Mouse (Mus musculus): ENCODE data around the gene Rsu1.

The Rsu1 gene

GRCm38 (mm10) chr2:13168743-13169142 lies 102.5 kb downstream of the Rsu1 start:
- peak; percentile 49 for DNase-seq (ENCODE audit: low read depth)

DNA sequence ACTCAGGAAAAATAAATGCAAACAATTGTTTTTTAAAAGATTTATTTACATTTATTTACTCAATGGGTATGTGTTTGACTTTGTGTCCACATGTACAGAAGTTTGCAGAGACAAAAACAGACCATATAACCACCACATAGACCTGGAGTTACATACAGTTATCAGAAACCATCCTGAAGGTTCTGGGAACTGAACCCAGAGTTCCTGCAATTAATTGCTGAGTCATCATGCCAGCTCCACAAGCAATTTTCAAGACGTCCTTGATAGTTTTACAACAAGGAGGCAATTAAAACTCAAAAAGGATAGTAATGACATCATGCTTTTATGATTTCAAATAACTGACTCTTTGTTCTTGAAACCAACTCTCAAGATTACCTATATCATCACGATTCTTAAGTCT lies 109.5 kb downstream of the Rsu1 start:
- DNase-seq (ENCODE audit: low read depth), result no peak

- DNase-seq (ENCODE audit: low read depth), result no peak
Observed at GRCm38 (mm10) chr2:13145245-13145644, 126.0 kb downstream of the Rsu1 start.

- DNase-seq (ENCODE audit: low read depth), result no peak
Observed at GRCm38 (mm10) chr2:13134890-13135289, 136.3 kb downstream of the Rsu1 start.

DNA sequence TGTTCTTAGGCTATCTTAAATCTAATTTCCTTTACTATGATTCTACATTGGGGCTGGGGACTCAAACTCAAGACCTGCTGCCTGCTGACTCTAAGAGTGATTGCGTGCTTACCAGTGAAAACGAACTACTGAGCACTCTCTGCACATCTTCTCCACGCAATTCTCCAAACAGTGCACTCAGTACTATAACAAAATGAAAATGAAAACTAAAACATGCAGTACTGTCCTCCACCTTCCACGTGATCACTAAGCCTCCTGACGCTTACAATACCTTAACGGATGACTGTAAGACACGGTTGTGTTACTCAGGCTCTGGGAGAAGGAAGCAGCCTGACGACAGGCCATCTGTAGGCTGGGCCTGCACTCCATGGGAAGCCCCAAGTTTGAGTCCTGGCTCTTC lies 138.4 kb downstream of the Rsu1 start:
- no peak for DNase-seq (ENCODE audit: low read depth)

- DNase-seq (ENCODE audit: low read depth), result no peak
Observed at GRCm38 (mm10) chr2:13132406-13132805, 138.8 kb downstream of the Rsu1 start.

- no peak for DNase-seq (ENCODE audit: low read depth)
Observed at GRCm38 (mm10) chr2:13129859-13130258, 141.4 kb downstream of the Rsu1 start.

DNA sequence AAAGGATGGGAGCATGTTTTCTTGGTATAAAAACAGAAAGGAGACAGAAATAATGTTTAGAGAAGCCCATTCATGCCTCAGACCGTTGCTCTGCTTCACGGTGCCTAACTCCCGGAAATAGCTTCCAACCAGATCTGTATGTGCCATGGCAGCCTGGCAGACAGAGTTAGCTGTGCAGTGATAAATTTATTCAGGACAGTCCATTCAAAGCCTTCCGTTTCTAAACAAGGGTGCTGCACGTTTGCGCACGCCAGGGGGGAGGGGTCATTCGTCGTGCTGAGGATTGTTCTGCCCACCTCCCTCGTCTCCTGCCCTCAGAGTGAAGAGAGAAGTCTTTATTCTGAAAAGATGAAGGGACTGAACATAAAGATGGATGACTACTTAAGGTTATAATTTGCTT lies 141.9 kb downstream of the Rsu1 start:
- no peak for DNase-seq (ENCODE audit: low read depth)

- no peak for DNase-seq (ENCODE audit: low read depth)
Observed at GRCm38 (mm10) chr2:13120461-13120860, 150.8 kb downstream of the Rsu1 start.

DNA sequence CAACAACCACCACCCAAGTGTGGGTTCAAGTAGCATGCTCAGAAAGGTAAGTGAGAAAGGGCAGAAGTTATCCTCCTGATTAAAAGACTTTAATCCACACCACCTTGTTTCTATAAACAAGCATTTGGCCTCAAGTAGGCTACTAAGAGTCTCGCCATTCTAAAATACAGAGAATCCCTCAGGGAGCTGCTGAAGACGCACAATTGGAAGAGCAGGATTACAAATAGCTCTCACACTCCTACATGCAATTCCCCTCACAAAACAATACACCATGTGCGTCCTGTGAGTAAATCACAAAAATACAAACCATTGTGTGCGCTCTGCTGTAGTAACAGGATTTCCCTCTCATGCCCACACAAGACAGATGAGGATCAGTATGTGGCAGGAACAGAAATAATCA lies 153.3 kb downstream of the Rsu1 start:
- DNase-seq (ENCODE audit: low read depth), result no peak

GRCm38 (mm10) chr2:13106531-13106930 lies 164.7 kb downstream of the Rsu1 start:
- DNase-seq (ENCODE audit: low read depth), result no peak

DNA sequence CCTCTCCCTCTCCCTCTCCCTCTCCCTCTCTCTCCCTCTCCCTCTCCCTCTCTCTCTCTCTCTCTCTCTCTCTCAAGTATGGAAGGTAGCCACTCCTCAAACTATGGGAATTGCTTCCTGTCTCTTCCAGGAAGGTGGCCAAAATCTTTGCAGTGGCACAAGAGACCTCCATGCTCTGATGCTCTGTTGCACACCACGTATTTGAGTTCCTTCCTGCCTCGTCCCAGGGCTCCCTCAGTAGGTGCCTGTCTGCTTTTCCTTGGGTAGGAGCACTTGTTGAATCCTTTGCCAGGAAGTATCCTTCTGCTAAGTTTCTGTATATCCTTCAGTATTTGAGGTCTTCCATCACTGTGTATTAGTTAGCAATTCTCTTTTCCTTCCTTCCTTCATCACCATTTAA lies 166.8 kb downstream of the Rsu1 start:
- no peak for DNase-seq (ENCODE audit: low read depth)

- no peak for DNase-seq (ENCODE audit: low read depth)
Observed at GRCm38 (mm10) chr2:13103797-13104200, 167.4 kb downstream of the Rsu1 start.

DNA sequence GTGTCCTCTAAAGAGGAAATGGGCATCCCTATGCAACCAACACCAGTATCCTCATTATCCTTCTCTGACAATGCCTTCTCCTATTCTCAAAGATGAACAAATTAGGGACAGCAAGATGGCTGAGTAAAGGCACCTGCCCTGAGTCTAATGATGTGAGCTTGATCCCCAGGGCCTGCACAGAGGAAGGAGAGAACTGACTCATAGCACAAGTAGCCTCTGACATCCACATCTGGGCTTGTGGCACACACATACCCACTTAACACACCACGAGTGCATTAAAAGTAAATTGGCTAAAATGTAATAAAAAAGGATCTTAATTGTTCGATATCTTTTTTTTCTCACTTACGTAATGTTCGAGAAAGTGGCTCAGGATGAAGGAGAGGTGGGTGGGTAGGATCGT lies 177.2 kb downstream of the Rsu1 start:
- DNase-seq (ENCODE audit: low read depth), result no peak

- no peak for DNase-seq (ENCODE audit: low read depth)
Observed at GRCm38 (mm10) chr2:13093570-13093969, 177.6 kb downstream of the Rsu1 start.

- no peak for DNase-seq (ENCODE audit: low read depth)
Observed at GRCm38 (mm10) chr2:13091399-13092015, 179.7 kb downstream of the Rsu1 start.

DNA sequence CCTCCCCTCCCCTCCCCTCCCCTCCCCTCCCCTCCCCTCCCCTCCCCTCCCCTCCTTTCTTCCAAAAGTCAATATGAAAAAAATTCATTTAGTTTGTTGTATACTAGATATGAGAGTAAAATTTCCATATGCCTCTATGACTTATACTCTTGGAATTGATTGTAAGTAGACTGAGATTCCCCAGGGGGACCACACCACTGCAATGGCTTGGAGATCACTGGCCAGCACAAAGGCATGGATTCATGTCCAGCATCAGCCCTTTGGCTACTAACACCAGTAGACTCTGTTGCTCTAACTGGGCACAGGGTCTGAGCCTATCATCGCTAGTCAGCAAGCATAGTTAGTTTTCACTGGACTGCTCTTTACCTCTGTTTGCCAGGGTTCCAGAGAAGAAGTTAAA lies 180.4 kb downstream of the Rsu1 start:
- peak; percentile 77 for DNase-seq (ENCODE audit: low read depth)

GRCm38 (mm10) chr2:13089861-13090260 lies 181.4 kb downstream of the Rsu1 start:
- DNase-seq (ENCODE audit: low read depth), result no peak

DNA sequence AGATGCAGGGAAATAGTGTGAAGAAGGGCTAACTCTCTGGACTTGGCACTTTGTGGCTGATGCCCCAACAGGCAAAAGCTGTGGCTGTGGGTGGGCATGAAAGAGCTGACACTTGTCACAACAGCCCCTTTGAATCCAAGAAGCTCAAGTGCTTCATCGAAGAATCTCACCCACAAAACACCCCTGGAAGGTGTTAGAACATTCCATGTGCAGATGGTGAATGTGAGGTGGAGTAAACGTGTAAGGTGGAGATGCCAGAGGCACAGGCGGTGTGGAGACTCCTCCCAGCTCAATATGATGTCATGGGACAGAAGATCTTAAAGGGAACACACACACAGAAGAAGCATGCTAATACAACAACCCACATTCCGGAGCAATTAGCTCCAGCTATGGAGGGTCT lies 182.9 kb downstream of the Rsu1 start:
- no peak for DNase-seq (ENCODE audit: low read depth)

GRCm38 (mm10) chr2:13087811-13088210 lies 183.4 kb downstream of the Rsu1 start:
- no peak for DNase-seq (ENCODE audit: low read depth)

GRCm38 (mm10) chr2:13084223-13084622 lies 187.0 kb downstream of the Rsu1 start:
- no peak for DNase-seq (ENCODE audit: low read depth)

DNA sequence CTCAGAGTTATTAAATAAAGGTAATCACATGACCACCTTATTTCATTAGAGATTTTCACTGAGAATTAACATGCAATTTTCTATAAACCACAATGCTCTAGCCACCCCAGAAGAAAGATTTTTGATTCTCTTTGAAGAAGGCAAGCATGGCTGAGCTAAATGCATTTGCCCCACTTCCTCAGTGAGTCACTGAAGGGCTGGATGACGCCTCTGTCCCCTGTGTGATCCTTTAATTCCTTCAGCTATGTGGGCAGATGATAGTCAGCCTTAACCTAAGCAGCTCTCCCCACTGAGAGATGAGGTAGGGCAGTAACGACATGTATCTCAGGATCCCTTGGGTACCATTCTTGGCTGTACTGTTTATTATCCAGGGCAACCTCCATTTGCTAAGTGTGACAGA lies 190.7 kb downstream of the Rsu1 start:
- no peak for DNase-seq (ENCODE audit: low read depth)

- DNase-seq (ENCODE audit: low read depth), result no peak
Observed at GRCm38 (mm10) chr2:13072243-13072642, 199.0 kb downstream of the Rsu1 start.

DNA sequence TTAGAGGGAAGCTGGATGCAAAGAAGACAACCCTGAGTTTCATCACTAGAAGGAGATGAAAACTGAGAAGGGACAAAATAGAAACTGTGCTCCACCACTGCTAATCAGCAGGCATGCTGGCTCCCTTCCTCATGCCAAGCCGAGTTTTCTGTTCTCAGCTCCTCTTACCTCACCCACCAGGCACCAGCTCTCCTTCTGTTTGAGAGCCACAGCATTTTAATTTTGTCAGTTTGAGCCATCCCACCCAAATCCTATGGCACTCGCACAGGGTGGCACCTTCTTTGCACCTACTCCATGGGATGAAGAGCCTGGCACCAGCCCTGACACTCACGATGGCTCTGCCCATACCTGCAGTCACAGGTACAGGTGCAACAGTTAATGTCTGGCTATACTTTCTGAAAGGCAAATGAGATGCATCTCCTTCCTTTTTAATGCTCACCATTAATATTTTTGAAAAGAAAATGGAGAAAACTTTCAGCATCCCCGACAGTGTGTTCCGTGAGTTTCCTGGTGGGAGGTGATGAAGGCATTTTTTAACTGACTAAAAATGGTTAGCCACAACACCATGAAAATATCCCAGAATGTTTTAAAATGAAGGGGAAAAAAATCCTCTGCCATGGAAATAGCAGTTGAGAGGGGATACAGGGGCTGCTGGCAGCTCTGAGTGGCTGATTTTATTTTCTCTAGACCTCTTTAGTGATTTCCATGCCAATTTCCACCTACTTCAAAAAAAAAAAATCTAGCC lies 210.6 kb downstream of the Rsu1 start:
- DNase-seq (ENCODE audit: low read depth), result no peak
